Mouse (Mus musculus): ENCODE measurements around the gene Itpr1. TPM values are rescaled to one million over a fixed set of nuclear protein-coding genes. Genes with fewer than 3 reads are reported as not detected.
A peak's percentile ranks its signal among the peaks of the same experiment; 100 is the strongest.

Gene Itpr1
- polyA plus RNA-seq, 1 experiment, result 68.2 TPM

GRCm38 (mm10) chr6:108238011-108238410 is 25.1 kb downstream of the Itpr1 start:
- DNase-seq, result no peak
- Histone ChIP-seq H3K4me3 (ENCODE audit: insufficient read depth, low read depth, low read length) (no peak overlapping the region), H3K27ac (ENCODE audit: insufficient read depth, low read depth, low read length) (no peak overlapping the region), H3K36me3 (ENCODE audit: control insufficient read depth, insufficient read depth, low read length) (peaks cover 5% of the 10 kb centered on the region), H3K4me1 (ENCODE audit: control insufficient read depth, insufficient read depth, low read length) (peaks cover 40% of the 10 kb centered on the region), H3K27me3 (replicated peaks; ENCODE audit: control insufficient read depth, insufficient read depth, low read length) (no peaks in the 10 kb centered on the region)
- WGBS, result 68% methylated on average over 4 of the region's 4 CpGs
- TF ChIP-seq CTCF (conservative IDR thresholded peaks at IDR 0.05; ENCODE audit: insufficient read depth, insufficient read length, low read depth, low read length), result no peak
- TF ChIP-seq POLR2A (IDR thresholded peaks at IDR 0.05; ENCODE audit: low read depth, low read length), result no peak

DNA sequence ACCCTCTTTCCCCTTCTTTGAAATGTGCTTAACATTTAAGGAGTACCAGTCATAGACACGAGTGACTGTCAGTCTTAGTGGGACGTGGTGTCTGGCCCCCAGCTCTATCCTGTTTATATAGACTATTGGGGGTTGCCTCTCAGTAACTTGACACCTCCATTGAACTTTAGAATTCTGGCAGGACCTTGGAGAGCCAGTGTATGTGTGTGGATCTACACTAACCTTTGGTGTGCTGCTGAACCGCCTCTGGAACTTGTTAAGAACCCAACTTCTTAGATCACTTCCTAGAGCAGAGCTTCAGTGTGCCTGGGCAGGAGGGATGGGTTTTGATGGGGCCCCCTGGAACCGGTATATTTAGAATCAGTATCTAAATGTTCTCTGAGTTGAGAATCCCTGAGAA is 26.2 kb downstream of the Itpr1 start:
- H3K27me3 ChIP-seq (replicated peaks; ENCODE audit: control insufficient read depth, insufficient read depth, low read length), result no peaks in the 10 kb centered on the region
- no peak overlapping the region for H3K4me3 ChIP-seq (ENCODE audit: insufficient read depth, low read depth, low read length)
- peaks cover 36% of the 10 kb centered on the region for H3K4me1 ChIP-seq (ENCODE audit: control insufficient read depth, insufficient read depth, low read length)
- WGBS, result 52% methylated on average over 4 of the region's 4 CpGs
- no peak overlapping the region for H3K27ac ChIP-seq (ENCODE audit: insufficient read depth, low read depth, low read length)
- no peak for TF ChIP-seq POLR2A (IDR thresholded peaks at IDR 0.05; ENCODE audit: low read depth, low read length)
- TF ChIP-seq CTCF (conservative IDR thresholded peaks at IDR 0.05; ENCODE audit: insufficient read depth, insufficient read length, low read depth, low read length), result no peak
- peaks cover 5% of the 10 kb centered on the region for H3K36me3 ChIP-seq (ENCODE audit: control insufficient read depth, insufficient read depth, low read length)
- no peak for DNase-seq

- WGBS, result 64% methylated on average over 1 of the region's 1 CpGs
- no peaks in the 10 kb centered on the region for H3K27me3 ChIP-seq (replicated peaks; ENCODE audit: control insufficient read depth, insufficient read depth, low read length)
- no peak for TF ChIP-seq CTCF (conservative IDR thresholded peaks at IDR 0.05; ENCODE audit: insufficient read depth, insufficient read length, low read depth, low read length)
- no peak for TF ChIP-seq POLR2A (IDR thresholded peaks at IDR 0.05; ENCODE audit: low read depth, low read length)
- no peak overlapping the region for H3K27ac ChIP-seq (ENCODE audit: insufficient read depth, low read depth, low read length)
- H3K4me1 ChIP-seq (ENCODE audit: control insufficient read depth, insufficient read depth, low read length), result peaks cover 31% of the 10 kb centered on the region
- H3K4me3 ChIP-seq (ENCODE audit: insufficient read depth, low read depth, low read length), result no peak overlapping the region
- peak; percentile 76 for DNase-seq
- peaks cover 5% of the 10 kb centered on the region for H3K36me3 ChIP-seq (ENCODE audit: control insufficient read depth, insufficient read depth, low read length)
These were observed 27.1 kb downstream of the Itpr1 start for GRCm38 (mm10) chr6:108240004-108240403.

- Histone ChIP-seq H3K27ac (ENCODE audit: insufficient read depth, low read depth, low read length) (no peak overlapping the region), H3K4me1 (ENCODE audit: control insufficient read depth, insufficient read depth, low read length) (peaks cover 26% of the 10 kb centered on the region), H3K36me3 (ENCODE audit: control insufficient read depth, insufficient read depth, low read length) (peaks cover 5% of the 10 kb centered on the region), H3K27me3 (replicated peaks; ENCODE audit: control insufficient read depth, insufficient read depth, low read length) (no peaks in the 10 kb centered on the region), H3K4me3 (ENCODE audit: insufficient read depth, low read depth, low read length) (no peak overlapping the region)
- DNase-seq, result peak; percentile 53
- WGBS, result 35% methylated on average over 5 of the region's 5 CpGs
- no peak for TF ChIP-seq POLR2A (IDR thresholded peaks at IDR 0.05; ENCODE audit: low read depth, low read length)
These were observed 27.9 kb downstream of the Itpr1 start for GRCm38 (mm10) chr6:108240754-108241153.

DNA sequence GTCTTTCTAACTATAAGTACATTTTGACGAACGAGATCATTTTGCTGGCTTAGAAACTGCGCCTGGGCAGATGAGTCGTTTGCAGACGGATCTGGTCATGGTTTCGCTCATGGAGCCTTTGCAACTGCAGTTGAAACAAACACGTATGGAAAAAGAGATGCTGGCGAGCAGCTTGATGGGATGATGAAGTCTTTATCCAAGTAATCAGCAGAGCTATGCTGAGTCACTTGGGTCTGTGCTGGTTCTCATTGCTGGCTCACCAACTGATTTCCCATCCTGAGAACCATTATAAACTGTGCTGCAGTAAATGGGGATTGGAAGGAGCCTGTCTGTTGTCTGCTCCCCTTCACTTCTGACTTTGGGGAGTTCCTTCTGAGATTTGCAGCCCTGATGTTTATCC is 31.7 kb downstream of the Itpr1 start:
- Histone ChIP-seq H3K4me1 (ENCODE audit: control insufficient read depth, insufficient read depth, low read length) (peaks cover 39% of the 10 kb centered on the region), H3K36me3 (ENCODE audit: control insufficient read depth, insufficient read depth, low read length) (peaks cover 2% of the 10 kb centered on the region; the same call in 1 of the 2 replicates), H3K4me3 (ENCODE audit: insufficient read depth, low read depth, low read length) (no peak overlapping the region), H3K27ac (ENCODE audit: insufficient read depth, low read depth, low read length) (no peak overlapping the region), H3K27me3 (replicated peaks; ENCODE audit: control insufficient read depth, insufficient read depth, low read length) (no peaks in the 10 kb centered on the region)
- 89% methylated on average over 8 of the region's 8 CpGs for WGBS
- no peak for DNase-seq
- TF ChIP-seq POLR2A (IDR thresholded peaks at IDR 0.05; ENCODE audit: low read depth, low read length), result no peak
- no peak for TF ChIP-seq CTCF (conservative IDR thresholded peaks at IDR 0.05; ENCODE audit: insufficient read depth, insufficient read length, low read depth, low read length)

GRCm38 (mm10) chr6:108246369-108247085 is 33.6 kb downstream of the Itpr1 start:
- Histone ChIP-seq H3K27me3 (replicated peaks; ENCODE audit: control insufficient read depth, insufficient read depth, low read length) (no peaks in the 10 kb centered on the region), H3K4me3 (ENCODE audit: insufficient read depth, low read depth, low read length) (no peak overlapping the region), H3K36me3 (ENCODE audit: control insufficient read depth, insufficient read depth, low read length) (peaks cover 2% of the 10 kb centered on the region; the same call in 1 of the 2 replicates), H3K4me1 (ENCODE audit: control insufficient read depth, insufficient read depth, low read length) (peaks cover 44% of the 10 kb centered on the region), H3K27ac (ENCODE audit: insufficient read depth, low read depth, low read length) (peak overlapping the region; percentile 69)
- TF ChIP-seq CTCF (conservative IDR thresholded peaks at IDR 0.05; ENCODE audit: insufficient read depth, insufficient read length, low read depth, low read length) (no peak), POLR2A (IDR thresholded peaks at IDR 0.05; ENCODE audit: low read depth, low read length) (no peak)
- 46% methylated on average over 3 of the region's 3 CpGs for WGBS
- DNase-seq, result no peak

DNA sequence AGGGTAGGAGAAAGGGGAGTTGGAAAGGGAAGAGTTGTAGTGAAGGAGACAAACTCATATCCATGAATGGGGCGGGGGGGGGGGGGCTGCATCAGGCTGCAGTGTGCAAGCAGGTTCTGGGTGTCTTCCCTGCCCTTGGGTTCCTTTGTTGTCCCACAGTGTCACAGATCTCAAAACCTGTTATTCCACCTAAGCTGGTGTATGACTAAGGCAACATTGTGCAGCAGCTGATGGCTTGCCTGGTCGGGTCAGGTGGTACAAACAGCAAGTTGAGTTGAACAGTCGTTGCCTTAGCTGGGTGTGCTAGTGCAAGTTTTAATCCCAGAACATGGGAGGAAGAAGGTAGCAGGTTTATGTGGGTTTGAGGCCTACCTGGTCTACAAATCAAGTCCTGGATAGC is 34.3 kb downstream of the Itpr1 start:
- Histone ChIP-seq H3K4me3 (ENCODE audit: insufficient read depth, low read depth, low read length) (no peak overlapping the region), H3K4me1 (ENCODE audit: control insufficient read depth, insufficient read depth, low read length) (peaks cover 51% of the 10 kb centered on the region), H3K27me3 (replicated peaks; ENCODE audit: control insufficient read depth, insufficient read depth, low read length) (no peaks in the 10 kb centered on the region), H3K36me3 (ENCODE audit: control insufficient read depth, insufficient read depth, low read length) (peaks cover 2% of the 10 kb centered on the region; the same call in 1 of the 2 replicates), H3K27ac (ENCODE audit: insufficient read depth, low read depth, low read length) (peak overlapping the region; percentile 69; the same call in 1 of the 2 replicates)
- no peak for DNase-seq
- 64% methylated on average over 3 of the region's 3 CpGs for WGBS
- TF ChIP-seq CTCF (conservative IDR thresholded peaks at IDR 0.05; ENCODE audit: insufficient read depth, insufficient read length, low read depth, low read length) (no peak), POLR2A (IDR thresholded peaks at IDR 0.05; ENCODE audit: low read depth, low read length) (no peak)
